Mouse (Mus musculus) midbrain, postnatal 0 days (tissue): ENCODE results near the gene Tm9sf2. TPM values are rescaled to one million over a fixed set of nuclear protein-coding genes. Genes with fewer than 3 reads are reported as not detected.

Experiments used
- ATAC-seq: fragments of 200-750 bp; cut with Nextera tagmentation; 2 replicates; pipeline ENCODE4 v1.8.0; 2017; ENCODE audit warnings: moderate number of reproducible peaks, mild to moderate bottlenecking, moderate TSS enrichment, moderate library complexity; ENCODE audit not compliant: low FRiP score
- DNase-seq: peaks from one replicate; pipeline ENCODE4 v3.0.0-alpha.2; 2015; ENCODE audit warnings: low spot score
- H3K27ac ChIP-seq: fragments of 300-500 bp; sonication (generic); 2 replicates; pipeline ENCODE4 v1.5.1; 2014; ENCODE audit warnings: low read depth, mild to moderate bottlenecking, low read length, mixed read lengths
- H3K27me3 ChIP-seq: fragments of 300-500 bp; sonication (generic); 2 replicates; pipeline ENCODE4 v1.6.1; 2014; ENCODE audit warnings: low read length, control low read depth, mixed read lengths; ENCODE audit not compliant: insufficient read depth
- H3K36me3 ChIP-seq: fragments of 300-500 bp; sonication (generic); 2 replicates; pipeline ENCODE4 v1.6.1; 2014; ENCODE audit warnings: low read length, control low read depth, mixed read lengths; ENCODE audit not compliant: insufficient read depth
- H3K4me1 ChIP-seq: fragments of 300-500 bp; sonication (generic); 2 replicates; pipeline ENCODE4 v1.6.1; 2014; ENCODE audit warnings: mild to moderate bottlenecking, control low read depth, antibody characterized with exemption, low read length, mixed read lengths; ENCODE audit not compliant: insufficient read depth
- H3K4me2 ChIP-seq: fragments of 300-500 bp; sonication (generic); 2 replicates; pipeline ENCODE4 v1.6.1; 2014; ENCODE audit warnings: low read depth, mild to moderate bottlenecking, low read length, mixed read lengths; ENCODE audit not compliant: poor library complexity, severe bottlenecking
- H3K4me3 ChIP-seq: fragments of 300-500 bp; sonication (generic); 2 replicates; pipeline ENCODE4 v1.5.1; 2014; ENCODE audit warnings: low read depth, mild to moderate bottlenecking, low read length, moderate library complexity
- H3K9ac ChIP-seq: fragments of 300-500 bp; sonication (generic); replicated peaks from 2 replicates; pipeline ENCODE4 v1.6.1; 2014; ENCODE audit warnings: mild to moderate bottlenecking, low read length, moderate library complexity, mixed read lengths; ENCODE audit not compliant: poor library complexity, severe bottlenecking
- H3K9me3 ChIP-seq: fragments of 300-500 bp; sonication (generic); 2 replicates; pipeline ENCODE4 v1.6.1; 2016; ENCODE audit warnings: low read length, control low read depth
- CTCF ChIP-seq: IDR thresholded peaks from 2 replicates; pipeline ENCODE4 v1.5.1; 2016; ENCODE audit warnings: antibody characterized with exemption, mild to moderate bottlenecking
- WGBS: fragments of 180-500 bp; shearing (Covaris S2); extraction: QIAGEN DNeasy Blood & Tissue Kit; methylation state at CpG from one replicate; pipeline ENCODE4 v1.1.7; 2014; 5-methylcytosine and 5-hydroxymethylcytosine counted together
- polyA plus RNA-seq: library from polyadenylated mRNA; unstranded; fragments of >200 nt; fragmentation: Nextera tagmentation; extraction: Ambion mirVana; gene quantifications from 2 replicates; pipeline ENCODE4 v1.2.1, GENCODE M21; 2015
- total RNA-seq: library from RNA; depleted of rRNA; stranded (reverse); fragments of >200 nt; gene quantifications from 2 replicates; pipeline ENCODE4 v1.2.3, GENCODE M21; 2014; rRNA removed

The Tm9sf2 gene
- total and polyA plus RNA-seq, 2 experiments from 2014 or later: 81.6 to 103 TPM

DNA sequence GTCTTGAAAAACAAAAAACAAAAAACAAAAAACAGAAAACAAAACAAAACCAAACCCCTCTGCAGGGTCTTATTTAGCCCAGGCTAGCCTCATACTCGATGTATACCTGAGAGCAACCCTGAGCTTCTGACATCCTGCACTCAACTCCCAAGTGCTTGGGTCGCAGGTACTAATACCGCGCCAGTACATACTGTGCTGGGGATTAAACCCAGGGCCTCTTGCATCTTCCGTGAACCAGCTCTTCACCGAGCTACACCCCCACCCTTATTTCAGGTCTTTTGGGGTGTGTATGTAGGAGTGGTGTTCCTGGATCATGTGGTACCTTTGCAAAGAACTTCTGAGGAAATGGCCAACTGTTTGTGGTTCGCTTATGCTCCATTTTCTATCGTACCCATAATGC lies 87.8 kb downstream of the Tm9sf2 start:
- ATAC-seq (no peak), DNase-seq (no peak)
- Histone ChIP-seq H3K9ac (no peak overlapping the region), H3K27ac (no peak overlapping the region), H3K36me3 (no peaks in the 10 kb centered on the region), H3K9me3 (0 out of 2 replicates have a peak, but pooled peaks cover 3% of the 10 kb centered on the region), H3K4me3 (no peak overlapping the region), H3K4me2 (no peak overlapping the region), H3K27me3 (no peaks in the 10 kb centered on the region), H3K4me1 (no peaks in the 10 kb centered on the region)
- WGBS: 97% methylated on average over 8 of the region's 8 CpGs
- no peak for TF ChIP-seq CTCF

DNA sequence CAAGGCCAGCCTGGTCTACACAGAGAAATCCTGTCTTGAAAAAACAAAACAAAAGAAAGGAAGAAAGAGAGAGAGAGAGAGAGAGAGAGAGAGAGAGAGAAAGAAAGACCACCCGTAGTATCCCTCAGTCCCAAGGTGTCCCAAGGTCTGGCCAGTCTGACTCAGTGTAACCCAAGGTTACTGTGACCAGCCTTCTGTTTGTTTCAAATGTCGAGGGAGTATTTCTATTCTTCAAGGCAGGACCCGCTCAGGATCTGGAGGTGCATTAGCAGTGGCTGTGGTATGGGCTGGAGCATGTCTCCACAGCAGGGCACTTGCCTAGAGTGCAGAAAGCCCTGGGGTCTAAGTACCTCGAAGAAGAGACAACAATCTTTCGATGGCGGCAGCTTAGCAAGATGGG lies 90.0 kb downstream of the Tm9sf2 start:
- no peak overlapping the region for H3K9ac ChIP-seq
- H3K4me1 ChIP-seq: no peaks in the 10 kb centered on the region
- DNase-seq (no peak), ATAC-seq (no peak)
- no peak overlapping the region for H3K27ac ChIP-seq
- no peaks in the 10 kb centered on the region for H3K27me3 ChIP-seq
- H3K4me3 ChIP-seq: no peak overlapping the region
- WGBS: 93% methylated on average over 6 of the region's 6 CpGs
- no peak overlapping the region for H3K4me2 ChIP-seq
- H3K9me3 ChIP-seq: 0 out of 2 replicates have a peak, but pooled peaks cover 3% of the 10 kb centered on the region
- TF ChIP-seq CTCF: no peak
- H3K36me3 ChIP-seq: no peaks in the 10 kb centered on the region

DNA sequence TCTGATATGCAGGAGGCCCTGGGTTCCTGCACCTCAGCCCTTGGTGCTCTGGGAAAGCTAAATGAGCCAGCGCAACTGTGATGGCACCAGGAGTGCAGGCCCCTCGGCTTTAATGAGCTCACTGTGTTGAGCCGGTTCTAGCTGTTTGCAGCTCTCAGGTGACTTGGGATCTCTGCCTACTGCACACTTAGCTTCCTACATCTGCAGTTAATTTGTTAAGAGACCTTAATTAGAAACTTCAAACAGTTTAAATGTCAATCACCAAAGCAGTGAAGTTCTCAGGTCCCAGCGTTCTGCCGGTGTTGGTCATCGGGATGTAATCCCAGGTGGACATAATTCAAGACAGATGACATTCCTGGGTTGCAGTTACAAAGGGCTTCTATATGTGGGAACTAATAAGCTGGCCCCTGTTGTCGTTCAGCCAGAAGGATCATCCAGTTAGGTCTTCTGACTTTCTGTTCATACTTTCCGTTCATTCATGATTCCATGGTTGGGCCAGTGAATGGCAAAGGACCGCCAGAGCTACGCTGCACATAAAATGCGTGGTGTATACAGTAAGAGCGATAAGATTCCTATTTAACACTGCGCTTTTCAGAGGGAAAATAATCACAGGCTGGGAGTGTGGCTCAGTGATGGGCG lies 93.5 kb downstream of the Tm9sf2 start:
- TF ChIP-seq CTCF: no peak
- no peaks in the 10 kb centered on the region for H3K4me1 ChIP-seq
- H3K27ac ChIP-seq: no peak overlapping the region
- H3K4me3 ChIP-seq: no peak overlapping the region
- H3K27me3 ChIP-seq: no peaks in the 10 kb centered on the region
- no peak overlapping the region for H3K9ac ChIP-seq
- 87% methylated on average over 14 of the region's 14 CpGs for WGBS
- DNase-seq (no peak), ATAC-seq (no peak)
- no peak overlapping the region for H3K4me2 ChIP-seq
- H3K9me3 ChIP-seq: 0 out of 2 replicates have a peak, but pooled peaks cover 3% of the 10 kb centered on the region
- no peaks in the 10 kb centered on the region for H3K36me3 ChIP-seq

DNA sequence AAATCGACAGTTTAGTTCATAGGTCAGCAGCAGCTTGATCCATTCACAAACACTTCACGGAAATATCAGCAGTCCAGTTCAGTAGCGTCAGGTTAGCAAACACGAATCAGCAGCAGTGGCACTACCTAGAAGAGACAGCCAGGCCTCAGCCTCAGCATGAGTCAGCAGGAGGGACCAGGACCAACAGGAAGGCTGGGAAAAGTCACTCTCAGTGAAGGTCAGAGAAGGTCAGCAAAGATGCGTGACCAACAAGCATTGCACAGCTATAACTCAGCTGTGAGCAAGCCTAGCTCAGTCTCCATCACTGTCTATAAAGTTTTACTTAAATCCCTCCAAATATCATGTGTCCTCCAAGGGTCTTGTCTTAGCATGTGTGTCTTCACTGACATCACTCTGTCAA lies 102.3 kb downstream of the Tm9sf2 start:
- ATAC-seq: no peak
- Histone ChIP-seq H3K9ac (no peak overlapping the region), H3K36me3 (no peaks in the 10 kb centered on the region), H3K27ac (no peak overlapping the region), H3K4me3 (no peak overlapping the region), H3K27me3 (no peaks in the 10 kb centered on the region), H3K9me3 (no peaks in the 10 kb centered on the region), H3K4me2 (no peak overlapping the region), H3K4me1 (no peaks in the 10 kb centered on the region)
- no peak for DNase-seq
- no peak for TF ChIP-seq CTCF
- 85% methylated on average over 5 of the region's 5 CpGs for WGBS

Other genes with a start within 250 kb of the Tm9sf2 start
- 39.8 and 43.6 TPM in 2 replicates for gene Ubac2, start 228.4 kb upstream of the Tm9sf2 start, total RNA-seq
- gene Ubac2, start 228.4 kb upstream of the Tm9sf2 start, polyA plus RNA-seq: 50.9 and 51.7 TPM in 2 replicates
- not detected in 2 replicates for gene Gpr18, start 191.3 kb upstream of the Tm9sf2 start, total RNA-seq
- gene Gpr18, start 191.3 kb upstream of the Tm9sf2 start, polyA plus RNA-seq: 0.10 and 0.11 TPM in 2 replicates
- 0.52 and 1.3 TPM in 2 replicates for gene Gpr183, start 141.8 kb upstream of the Tm9sf2 start, total RNA-seq
- gene Gpr183, start 141.8 kb upstream of the Tm9sf2 start, polyA plus RNA-seq: 0.49 and 0.64 TPM in 2 replicates
- gene Timm8a2, start 72.4 kb upstream of the Tm9sf2 start, total RNA-seq: 0.60 TPM in 1 of 2 replicates, not detected in the other
- not detected in 2 replicates for gene Timm8a2, start 72.4 kb upstream of the Tm9sf2 start, polyA plus RNA-seq
- 8.7 and 13.3 TPM in 2 replicates for gene Clybl, start 74.7 kb downstream of the Tm9sf2 start, total RNA-seq
- gene Clybl, start 74.7 kb downstream of the Tm9sf2 start, polyA plus RNA-seq: 21.1 and 21.6 TPM in 2 replicates